11 mouse cellular contexts compared by ENCODE assay signal in the genomic region with DNA sequence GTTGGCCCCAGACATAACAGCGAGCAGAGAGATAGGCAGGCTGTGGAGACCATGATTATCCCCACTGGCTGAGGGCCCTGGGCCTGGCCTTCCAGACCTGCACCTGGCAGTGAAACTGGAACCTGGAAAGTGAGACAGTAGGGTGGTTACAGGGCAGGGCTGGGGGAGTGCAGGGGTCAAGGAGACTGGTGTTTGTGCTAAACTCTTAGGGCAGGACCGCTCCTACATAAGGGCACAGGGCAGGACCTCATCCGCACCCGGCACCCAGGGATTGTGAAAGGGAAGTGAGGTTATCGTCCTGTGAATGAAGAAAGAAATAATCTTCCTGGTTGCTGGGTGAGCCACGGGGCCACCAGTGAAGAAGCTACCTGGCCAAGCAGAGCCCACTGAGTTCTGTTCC. TPM values are rescaled to one million over a fixed set of nuclear protein-coding genes. Genes with fewer than 3 reads are reported as not detected.
DNase-seq lines count a peak whose midpoint lies in the region; ATAC-seq and TF ChIP-seq lines count a peak whose summit lies in the region.
"Had no signal": no experiment of that assay in that cellular context is flagged by ENCODE, and none has a peak within 500 bp of the region (broad histone marks: within the 10 kb centered on the region; RNA-seq: fewer than 3 reads in every experiment).

No protein-coding gene starts in this region.

- TF ChIP-seq CTCF in heart, adult 2 months (IDR thresholded peaks at IDR 0.05), result no peak
- TF ChIP-seq CTCF in midbrain, postnatal 0 days (IDR thresholded peaks at IDR 0.05), result no peak
- TF ChIP-seq CTCF in intestine, postnatal 0 days (IDR thresholded peaks at IDR 0.05; ENCODE audit: low read depth), result no peak
- no peak for TF ChIP-seq CTCF in small intestine, adult 2 months (IDR thresholded peaks at IDR 0.05; ENCODE audit: extremely low read depth, insufficient read length, insufficient replicate concordance, low read depth, low read length)

- H3K79me2 ChIP-seq in heart, adult 2 months (replicated peaks; ENCODE audit: control insufficient read depth, insufficient read depth, low read length), result no peaks in the 10 kb centered on the region

- H3K4me3 ChIP-seq in heart, embryonic 14.5 days (ENCODE audit: control insufficient read depth in 1 of 2, insufficient read depth in 1 of 2, low read depth in 1 of 2, low read length in 2 of 2), result no peak overlapping the region
- H3K4me3 ChIP-seq in heart, adult 2 months, result no peak overlapping the region
- H3K4me3 ChIP-seq in midbrain, embryonic 14.5 days (replicated peaks; ENCODE audit: low read depth, low read length), result no peak overlapping the region
- no peak overlapping the region for H3K4me3 ChIP-seq in midbrain, postnatal 0 days (ENCODE audit: low read depth, low read length)
- no peak overlapping the region for H3K4me3 ChIP-seq in intestine, postnatal 0 days (ENCODE audit: low read depth, low read length)
- H3K4me3 ChIP-seq in small intestine, adult 2 months (ENCODE audit: low read depth, low read length), result no peak overlapping the region
- H3K4me3 ChIP-seq: left cerebral cortex, adult 2 months had no signal

- H3K9ac ChIP-seq in heart, embryonic 14.5 days (ENCODE audit: low read length), result peak overlapping the region; percentile 52; the same call in 1 of the 2 replicates
- H3K9ac ChIP-seq in heart, adult 2 months (ENCODE audit: low read depth, low read length), result no peak overlapping the region
- no peak overlapping the region for H3K9ac ChIP-seq in midbrain, embryonic 14.5 days (replicated peaks; ENCODE audit: low read length)
- no peak overlapping the region for H3K9ac ChIP-seq in midbrain, postnatal 0 days (replicated peaks; ENCODE audit: low read length, poor library complexity, severe bottlenecking)
- H3K9ac ChIP-seq in intestine, postnatal 0 days (ENCODE audit: low read depth, low read length), result no peak overlapping the region

- no peak for TF ChIP-seq EP300 in heart, adult 2 months (IDR thresholded peaks at IDR 0.05; ENCODE audit: insufficient read depth, low read depth, low read length)

- peaks cover 19 to 26% of the 10 kb centered on the region in 2 experiments for H3K4me1 ChIP-seq in heart, embryonic 14.5 days (ENCODE audit: control insufficient read depth in 2 of 2, insufficient read depth in 2 of 2, low read length in 2 of 2)
- peaks cover 4% of the 10 kb centered on the region for H3K4me1 ChIP-seq in heart, adult 2 months (ENCODE audit: control insufficient read depth, insufficient read depth, low read length)
- peaks cover 10% of the 10 kb centered on the region for H3K4me1 ChIP-seq in midbrain, embryonic 14.5 days (ENCODE audit: control insufficient read depth, insufficient read depth, low read length)
- no peaks in the 10 kb centered on the region for H3K4me1 ChIP-seq in midbrain, postnatal 0 days (ENCODE audit: insufficient read depth, low read length)
- H3K4me1 ChIP-seq in intestine, postnatal 0 days (replicated peaks; ENCODE audit: control insufficient read depth, insufficient read depth, low read length), result peaks cover 13% of the 10 kb centered on the region
- peaks cover 49% of the 10 kb centered on the region for H3K4me1 ChIP-seq in small intestine, adult 2 months (ENCODE audit: control insufficient read depth, insufficient read depth, insufficient read length, low read length)

- DNase-seq in heart, adult 2 months, result no peak
- no peak for DNase-seq in midbrain, embryonic 14.5 days
- no peak for DNase-seq in midbrain, postnatal 0 days (ENCODE audit: low spot score)
- DNase-seq in cerebellum, postnatal 36 days, result no peak
- no peak for DNase-seq in right cerebral cortex, adult 18-20 months
- DNase-seq: gastrocnemius, postnatal 36 days had no signal

- H3K27me3 ChIP-seq in heart, embryonic 14.5 days (ENCODE audit: control insufficient read depth, insufficient read depth, low read length), result no peaks in the 10 kb centered on the region
- H3K27me3 ChIP-seq in heart, adult 2 months (ENCODE audit: control insufficient read depth, insufficient read depth, low read length), result no peaks in the 10 kb centered on the region
- no peaks in the 10 kb centered on the region for H3K27me3 ChIP-seq in midbrain, embryonic 14.5 days (ENCODE audit: control insufficient read depth, insufficient read depth, low read length)
- H3K27me3 ChIP-seq in midbrain, postnatal 0 days (ENCODE audit: insufficient read depth, low read length), result no peaks in the 10 kb centered on the region
- no peaks in the 10 kb centered on the region for H3K27me3 ChIP-seq in intestine, postnatal 0 days (replicated peaks; ENCODE audit: control insufficient read depth, insufficient read depth, low read length)
- H3K27me3 ChIP-seq in small intestine, adult 2 months (ENCODE audit: control insufficient read depth, insufficient read depth, low read length), result no peaks in the 10 kb centered on the region
- H3K27me3 ChIP-seq: CH12.LX had no signal

- 89% methylated on average over 6 of the region's 6 CpGs for WGBS in heart, embryonic 14.5 days
- 83% methylated on average over 6 of the region's 6 CpGs for WGBS in heart, adult 2 months
- 96% methylated on average over 6 of the region's 6 CpGs for WGBS in midbrain, embryonic 14.5 days
- WGBS in midbrain, postnatal 0 days, result 95% methylated on average over 6 of the region's 6 CpGs
- 34% methylated on average over 6 of the region's 6 CpGs for WGBS in intestine, postnatal 0 days
- 27% methylated on average over 6 of the region's 6 CpGs for WGBS in small intestine, adult 2 months

- intact Hi-C loops in heart, adult 2 months (cut with DNase I), result no loop called here

- H3K4me2 ChIP-seq in heart, embryonic 14.5 days (ENCODE audit: low read length), result no peak overlapping the region
- no peak overlapping the region for H3K4me2 ChIP-seq in midbrain, embryonic 14.5 days (ENCODE audit: low read length)
- no peak overlapping the region for H3K4me2 ChIP-seq in midbrain, postnatal 0 days (ENCODE audit: low read depth, low read length, poor library complexity, severe bottlenecking)
- H3K4me2 ChIP-seq in intestine, postnatal 0 days (replicated peaks; ENCODE audit: low read depth), result peak overlapping the region; percentile 43

- TF ChIP-seq POLR2A in heart, adult 2 months (IDR thresholded peaks at IDR 0.05; ENCODE audit: insufficient read depth, low read depth, low read length), result no peak
- TF ChIP-seq POLR2A in small intestine, adult 2 months (IDR thresholded peaks at IDR 0.05; ENCODE audit: low read depth, low read length), result no peak

- H3K36me3 ChIP-seq in heart, embryonic 14.5 days (ENCODE audit: control insufficient read depth, insufficient read depth, low read length), result peaks cover 12% of the 10 kb centered on the region
- no peaks in the 10 kb centered on the region for H3K36me3 ChIP-seq in heart, adult 2 months (ENCODE audit: control insufficient read depth, insufficient read depth, low read length)
- H3K36me3 ChIP-seq in midbrain, embryonic 14.5 days (ENCODE audit: control insufficient read depth, insufficient read depth, low read length), result peaks cover 18% of the 10 kb centered on the region
- H3K36me3 ChIP-seq in midbrain, postnatal 0 days (ENCODE audit: insufficient read depth, low read length), result peaks cover 21% of the 10 kb centered on the region
- peaks cover 29% of the 10 kb centered on the region for H3K36me3 ChIP-seq in intestine, postnatal 0 days (ENCODE audit: control insufficient read depth, insufficient read depth)
- peaks cover 32% of the 10 kb centered on the region for H3K36me3 ChIP-seq in small intestine, adult 2 months (ENCODE audit: control insufficient read depth, insufficient read depth, low read length)

- H3K9me3 ChIP-seq in heart, embryonic 14.5 days (ENCODE audit: control insufficient read depth, low read length), result no peaks in the 10 kb centered on the region
- no peaks in the 10 kb centered on the region for H3K9me3 ChIP-seq in midbrain, embryonic 14.5 days (ENCODE audit: control insufficient read depth, low read length)
- no peaks in the 10 kb centered on the region for H3K9me3 ChIP-seq in midbrain, postnatal 0 days (ENCODE audit: low read length)
- H3K9me3 ChIP-seq in intestine, postnatal 0 days (ENCODE audit: control insufficient read depth), result no peaks in the 10 kb centered on the region

- H3K27ac ChIP-seq in heart, embryonic 14.5 days (replicated peaks in 1 of 2; ENCODE audit: control insufficient read depth in 1 of 2, insufficient read depth in 1 of 2, low read depth in 2 of 2, low read length in 2 of 2), result peak overlapping the region in 1 of 2 experiments; percentile 62; a peak in 2 of 4 replicates
- no peak overlapping the region for H3K27ac ChIP-seq in heart, adult 2 months
- 0 out of 2 replicates have a peak overlapping the region, but pooled peaks have one; percentile 41 for H3K27ac ChIP-seq in midbrain, embryonic 14.5 days (replicated peaks; ENCODE audit: low read depth, low read length)
- no peak overlapping the region for H3K27ac ChIP-seq in midbrain, postnatal 0 days (ENCODE audit: low read depth, low read length)
- peak overlapping the region; percentile 95 for H3K27ac ChIP-seq in intestine, postnatal 0 days (ENCODE audit: low read depth, low read length)
- peak overlapping the region; percentile 70 for H3K27ac ChIP-seq in small intestine, adult 2 months (ENCODE audit: insufficient read depth, low read depth, low read length)
- H3K27ac ChIP-seq: left cerebral cortex, adult 2 months had no signal

- no peak for ATAC-seq in heart, embryonic 14.5 days (ENCODE audit: insufficient number of reproducible peaks, insufficient read depth, low FRiP score, low read depth)
- ATAC-seq in midbrain, embryonic 14.5 days (ENCODE audit: low FRiP score, low TSS enrichment), result no peak
- ATAC-seq in midbrain, postnatal 0 days (ENCODE audit: low FRiP score), result no peak
- ATAC-seq in intestine, postnatal 0 days, result peak; percentile 43

RNA-seq across cellular contexts. Expression of a gene that starts 11.9 kb away (rescaled TPM):
- 3.4 TPM in 2 replicates for polyA plus RNA-seq in heart, embryonic 14.5 days (2014; fragmentation: Nextera tagmentation; extraction: Ambion mirVana)
- 1 to 10 TPM in 1 of 2 experiments, under 1 TPM in 1; 0.94 to 5.8 TPM for total RNA-seq in heart, adult 2 months (2021)
- 2.6 and 9.9 TPM in 2 replicates for polyA plus RNA-seq in heart, adult 2 months (2012; rRNA removed)
- polyA plus RNA-seq in midbrain, embryonic 14.5 days (2014; fragmentation: Nextera tagmentation; extraction: Ambion mirVana), result 0.59 and 0.66 TPM in 2 replicates
- total RNA-seq in midbrain, postnatal 0 days (2014; rRNA removed), result 1.7 TPM in 1 of 2 replicates, not detected in the other
- not detected in 2 replicates for polyA plus RNA-seq in midbrain, postnatal 0 days (2015; fragmentation: Nextera tagmentation; extraction: Ambion mirVana)
- polyA plus RNA-seq in intestine, postnatal 0 days (2015; fragmentation: Nextera tagmentation; extraction: Ambion mirVana), result 2.1 and 2.3 TPM in 2 replicates
- 1.7 TPM in 1 of 2 replicates, not detected in the other for polyA plus RNA-seq in small intestine, adult 2 months (2012; rRNA removed)
- total RNA-seq: CH12.LX; gastrocnemius, postnatal 36 days had no signal

RNA-seq across cellular contexts. Expression of a gene that starts 22.2 kb away (rescaled TPM):
- 8.0 and 8.4 TPM in 2 replicates for polyA plus RNA-seq in heart, embryonic 14.5 days (2014; fragmentation: Nextera tagmentation; extraction: Ambion mirVana)
- total RNA-seq in heart, adult 2 months (2021), result 10 to 100 TPM; 11.1 to 11.6 TPM
- 12.2 and 17.6 TPM in 2 replicates for polyA plus RNA-seq in heart, adult 2 months (2012; rRNA removed)
- 9.2 and 9.8 TPM in 2 replicates for polyA plus RNA-seq in midbrain, embryonic 14.5 days (2014; fragmentation: Nextera tagmentation; extraction: Ambion mirVana)
- total RNA-seq in midbrain, postnatal 0 days (2014; rRNA removed), result 23.2 and 31.6 TPM in 2 replicates
- polyA plus RNA-seq in midbrain, postnatal 0 days (2015; fragmentation: Nextera tagmentation; extraction: Ambion mirVana), result 7.7 and 9.9 TPM in 2 replicates
- polyA plus RNA-seq in intestine, postnatal 0 days (2015; fragmentation: Nextera tagmentation; extraction: Ambion mirVana), result 25.5 and 25.9 TPM in 2 replicates
- polyA plus RNA-seq in small intestine, adult 2 months (2012; rRNA removed), result 47.2 and 58.4 TPM in 2 replicates

RNA-seq across cellular contexts. Expression of a gene that starts 45.8 kb away (rescaled TPM):
- polyA plus RNA-seq in heart, embryonic 14.5 days (2014; fragmentation: Nextera tagmentation; extraction: Ambion mirVana), result 1.4 and 1.6 TPM in 2 replicates
- 1 to 10 TPM in 1 of 2 experiments, under 1 TPM in 1; 0.23 to 1.4 TPM for total RNA-seq in heart, adult 2 months (2021)
- 0.16 and 0.79 TPM in 2 replicates for polyA plus RNA-seq in heart, adult 2 months (2012; rRNA removed)
- polyA plus RNA-seq in midbrain, embryonic 14.5 days (2014; fragmentation: Nextera tagmentation; extraction: Ambion mirVana), result 2.0 and 4.6 TPM in 2 replicates
- 5.4 TPM in 1 of 2 replicates, not detected in the other for total RNA-seq in midbrain, postnatal 0 days (2014; rRNA removed)
- 1.2 and 1.8 TPM in 2 replicates for polyA plus RNA-seq in midbrain, postnatal 0 days (2015; fragmentation: Nextera tagmentation; extraction: Ambion mirVana)
- polyA plus RNA-seq in intestine, postnatal 0 days (2015; fragmentation: Nextera tagmentation; extraction: Ambion mirVana), result 1.3 and 2.0 TPM in 2 replicates
- 0.34 and 0.47 TPM in 2 replicates for polyA plus RNA-seq in small intestine, adult 2 months (2012; rRNA removed)

RNA-seq across cellular contexts. Expression of a gene that starts 48.8 kb away (rescaled TPM):
- polyA plus RNA-seq in heart, embryonic 14.5 days (2014; fragmentation: Nextera tagmentation; extraction: Ambion mirVana), result 16.5 and 20.0 TPM in 2 replicates
- total RNA-seq in heart, adult 2 months (2021), result 10 to 100 TPM; 22.3 to 22.8 TPM
- 7.3 and 15.1 TPM in 2 replicates for polyA plus RNA-seq in heart, adult 2 months (2012; rRNA removed)
- polyA plus RNA-seq in midbrain, embryonic 14.5 days (2014; fragmentation: Nextera tagmentation; extraction: Ambion mirVana), result 21.9 and 23.9 TPM in 2 replicates
- total RNA-seq in midbrain, postnatal 0 days (2014; rRNA removed), result 21.7 and 22.5 TPM in 2 replicates
- polyA plus RNA-seq in midbrain, postnatal 0 days (2015; fragmentation: Nextera tagmentation; extraction: Ambion mirVana), result 20.7 and 25.9 TPM in 2 replicates
- 24.5 and 26.4 TPM in 2 replicates for polyA plus RNA-seq in intestine, postnatal 0 days (2015; fragmentation: Nextera tagmentation; extraction: Ambion mirVana)
- polyA plus RNA-seq in small intestine, adult 2 months (2012; rRNA removed), result 2.2 and 6.7 TPM in 2 replicates

RNA-seq across cellular contexts. Expression of a gene that starts 59.1 kb away (rescaled TPM):
- polyA plus RNA-seq in heart, embryonic 14.5 days (2014; fragmentation: Nextera tagmentation; extraction: Ambion mirVana), result 0.44 and 0.76 TPM in 2 replicates
- 1 to 10 TPM in 1 of 2 experiments, under 1 TPM in 1; 0.86 to 1.2 TPM for total RNA-seq in heart, adult 2 months (2021)
- 1.3 and 2.5 TPM in 2 replicates for polyA plus RNA-seq in heart, adult 2 months (2012; rRNA removed)
- 4.1 and 5.0 TPM in 2 replicates for polyA plus RNA-seq in midbrain, embryonic 14.5 days (2014; fragmentation: Nextera tagmentation; extraction: Ambion mirVana)
- total RNA-seq in midbrain, postnatal 0 days (2014; rRNA removed), result 6.6 and 15.8 TPM in 2 replicates
- polyA plus RNA-seq in midbrain, postnatal 0 days (2015; fragmentation: Nextera tagmentation; extraction: Ambion mirVana), result 8.7 and 11.2 TPM in 2 replicates
- 0.86 and 0.98 TPM in 2 replicates for polyA plus RNA-seq in intestine, postnatal 0 days (2015; fragmentation: Nextera tagmentation; extraction: Ambion mirVana)
- polyA plus RNA-seq in small intestine, adult 2 months (2012; rRNA removed), result 2.6 and 4.0 TPM in 2 replicates
- total RNA-seq: CH12.LX had no signal

Comparison
In these comparisons a context has a peak if more than half of its experiments do, and no peak if none do; other contexts are left out.
1. H3K27ac ChIP-seq: peak in midbrain, embryonic 14.5 days (single experiment), intestine, postnatal 0 days (single experiment) and small intestine, adult 2 months (single experiment); none in heart, adult 2 months (single experiment) and midbrain, postnatal 0 days (single experiment).